Mouse (Mus musculus) MEL (cell line): ENCODE measurements around the gene Mrgprg. TPM values are rescaled to one million over a fixed set of nuclear protein-coding genes. Genes with fewer than 3 reads are reported as not detected.

Experiments
- DNase-seq: peaks from one replicate; pipeline ENCODE4 v3.0.0; 2011; ENCODE audit warnings: low read depth, low spot score
- H3K27ac ChIP-seq: 2 replicates; pipeline ENCODE4 v1.5.1; 2012; ENCODE audit warnings: low read depth, mild to moderate bottlenecking, control low read depth, low read length, moderate library complexity; ENCODE audit not compliant: control insufficient read depth
- H3K27me3 ChIP-seq, 2 experiments: fragments of 150-350 bp in 1 of 2; sonication (generic) in 1 of 2; 2 replicates each; pipeline ENCODE4 v1.6.1; 2012; ENCODE audit warnings: low read length in 2 of 2, mild to moderate bottlenecking in 2 of 2, improper control_type of control experiment in 1 of 2, moderate library complexity in 1 of 2; ENCODE audit not compliant: insufficient read depth in 2 of 2, control insufficient read depth in 1 of 2
- H3K36me3 ChIP-seq, 2 experiments: 2 replicates each; pipeline ENCODE4 v1.6.1; 2012 to 2014; ENCODE audit warnings: low read length in 2 of 2, improper control_type of control experiment in 1 of 2, inconsistent platforms in 1 of 2, mild to moderate bottlenecking in 1 of 2; ENCODE audit not compliant: insufficient read depth in 2 of 2, control insufficient read depth in 1 of 2
- H3K4me1 ChIP-seq, 2 experiments: fragments of 150-350 bp in 1 of 2; sonication (generic) in 1 of 2; 2 replicates each; pipeline ENCODE4 v1.6.1; 2012; ENCODE audit warnings: low read length in 2 of 2, improper control_type of control experiment in 1 of 2, mild to moderate bottlenecking in 1 of 2; ENCODE audit not compliant: insufficient read depth in 2 of 2, control insufficient read depth in 1 of 2
- H3K4me3 ChIP-seq, 2 experiments: fragments of 150-350 bp in 1 of 2; sonication (generic) in 1 of 2; 2 replicates each; pipeline ENCODE4 v1.5.1; 2012; ENCODE audit warnings: low read depth in 2 of 2, low read length in 2 of 2, mild to moderate bottlenecking in 2 of 2, moderate library complexity in 2 of 2, control low read depth in 1 of 2, improper control_type of control experiment in 1 of 2; ENCODE audit not compliant: control insufficient read depth in 1 of 2, insufficient read depth in 1 of 2
- H3K79me2 ChIP-seq: 2 replicates; pipeline ENCODE4 v1.6.1; 2012; ENCODE audit warnings: mild to moderate bottlenecking, low read length, moderate library complexity; ENCODE audit not compliant: control insufficient read depth, poor library complexity, insufficient read depth
- H3K9ac ChIP-seq: 2 replicates; pipeline ENCODE4 v1.6.1; 2012; ENCODE audit warnings: low read depth, mild to moderate bottlenecking, control low read depth, low read length, moderate library complexity; ENCODE audit not compliant: control insufficient read depth, poor library complexity, severe bottlenecking
- H3K9me3 ChIP-seq: fragments of 150-350 bp; sonication (generic); replicated peaks from 2 replicates; pipeline ENCODE4 v1.6.1; 2012; ENCODE audit warnings: mild to moderate bottlenecking, low read length, improper control_type of control experiment, moderate library complexity; ENCODE audit not compliant: insufficient read depth
- BHLHE40 ChIP-seq: IDR thresholded peaks from 2 replicates; pipeline ENCODE4 v1.6.1; 2012; ENCODE audit warnings: low read depth, mild to moderate bottlenecking, inconsistent platforms, low read length, improper control_type of control experiment, borderline replicate concordance
- CHD1 ChIP-seq: IDR thresholded peaks from 2 replicates; pipeline ENCODE4 v1.6.1; 2012; ENCODE audit warnings: low read depth, mild to moderate bottlenecking, inconsistent platforms, low read length, improper control_type of control experiment
- CHD2 ChIP-seq: IDR thresholded peaks from 2 replicates; pipeline ENCODE4 v1.6.1; 2011; ENCODE audit warnings: low read length, improper control_type of control experiment
- CTCF ChIP-seq, 3 experiments: IDR thresholded peaks in 2 of 3; conservative IDR thresholded peaks in 1 of 3; 2 replicates each; pipeline ENCODE4 v1.5.1; 2011 to 2012; ENCODE audit warnings: low read length in 3 of 3, low read depth in 2 of 3, mild to moderate bottlenecking in 2 of 3, improper control_type of control experiment in 1 of 3, inconsistent platforms in 1 of 3, mixed read lengths in 1 of 3, moderate library complexity in 1 of 3; ENCODE audit not compliant: control insufficient read depth in 1 of 3, insufficient read depth in 1 of 3, poor library complexity in 1 of 3, severe bottlenecking in 1 of 3
- E2F4 ChIP-seq: IDR thresholded peaks from 2 replicates; pipeline ENCODE4 v1.6.1; 2011; ENCODE audit warnings: low read depth, low read length, improper control_type of control experiment, borderline replicate concordance
- ELF1 ChIP-seq: IDR thresholded peaks from 2 replicates; pipeline ENCODE4 v1.6.1; 2014; ENCODE audit warnings: low read depth, mild to moderate bottlenecking, inconsistent platforms, low read length, improper control_type of control experiment, moderate library complexity
- EP300 ChIP-seq, 2 experiments: IDR thresholded peaks; 2 replicates each; pipeline ENCODE4 v1.6.1; 2011; ENCODE audit warnings: improper control_type of control experiment in 2 of 2, low read length in 2 of 2, low read depth in 1 of 2, mild to moderate bottlenecking in 1 of 2
- ETS1 ChIP-seq: IDR thresholded peaks from 2 replicates; pipeline ENCODE4 v1.6.1; 2012; ENCODE audit warnings: low read depth, mild to moderate bottlenecking, inconsistent platforms, low read length, improper control_type of control experiment, moderate library complexity
- GABPA ChIP-seq: IDR thresholded peaks from 2 replicates; pipeline ENCODE4 v1.6.1; 2012; ENCODE audit warnings: low read depth, mild to moderate bottlenecking, inconsistent platforms, low read length, improper control_type of control experiment, moderate library complexity
- GATA1 ChIP-seq: IDR thresholded peaks from 2 replicates; pipeline ENCODE4 v1.6.1; 2011; ENCODE audit warnings: low read depth, low read length, improper control_type of control experiment
- HCFC1 ChIP-seq: IDR thresholded peaks from 2 replicates; pipeline ENCODE4 v1.6.1; 2012; ENCODE audit warnings: low read depth, mild to moderate bottlenecking, inconsistent platforms, low read length, improper control_type of control experiment, moderate library complexity
- KAT2A ChIP-seq: conservative IDR thresholded peaks from 2 replicates; pipeline ENCODE4 v1.6.1; 2012; ENCODE audit warnings: low read depth, low read length, improper control_type of control experiment, inconsistent platforms
- MAFK ChIP-seq: IDR thresholded peaks from 2 replicates; pipeline ENCODE4 v1.6.1; 2011; ENCODE audit warnings: low read depth, mild to moderate bottlenecking, low read length, improper control_type of control experiment, borderline replicate concordance
- MEF2A ChIP-seq: IDR thresholded peaks from 2 replicates; pipeline ENCODE4 v1.6.1; 2014; ENCODE audit warnings: low read depth, mild to moderate bottlenecking, inconsistent platforms, low read length, improper control_type of control experiment; ENCODE audit not compliant: poor library complexity, insufficient replicate concordance, severe bottlenecking; ENCODE audit errors: extremely low read depth
- MXI1 ChIP-seq: IDR thresholded peaks from 2 replicates; pipeline ENCODE4 v1.6.1; 2011; ENCODE audit warnings: mild to moderate bottlenecking, low read depth, low read length, improper control_type of control experiment
- MYB ChIP-seq: IDR thresholded peaks from 2 replicates; pipeline ENCODE4 v1.6.1; 2011; ENCODE audit warnings: mild to moderate bottlenecking, low read depth, low read length, improper control_type of control experiment
- NRF1 ChIP-seq: IDR thresholded peaks from 2 replicates; pipeline ENCODE4 v1.6.1; 2014; ENCODE audit warnings: low read depth, mild to moderate bottlenecking, inconsistent platforms, low read length, improper control_type of control experiment, moderate library complexity; ENCODE audit not compliant: poor library complexity, insufficient read depth, severe bottlenecking
- POLR2A ChIP-seq, 2 experiments: IDR thresholded peaks; 2 replicates each; pipeline ENCODE4 v1.6.1; 2011 to 2012; ENCODE audit warnings: low read length in 2 of 2, mild to moderate bottlenecking in 2 of 2, control low read depth in 1 of 2, improper control_type of control experiment in 1 of 2, low read depth in 1 of 2, moderate library complexity in 1 of 2; ENCODE audit not compliant: control insufficient read depth in 1 of 2, insufficient read depth in 1 of 2, poor library complexity in 1 of 2
- POLR2AphosphoS2 ChIP-seq: IDR thresholded peaks from 2 replicates; pipeline ENCODE4 v1.6.1; 2011; ENCODE audit warnings: low read length, improper control_type of control experiment
- POLR2AphosphoS5 ChIP-seq: IDR thresholded peaks from 2 replicates; pipeline ENCODE4 v1.6.1; 2012; ENCODE audit warnings: low read depth, borderline replicate concordance, mild to moderate bottlenecking, inconsistent platforms, low read length, moderate library complexity, mixed read lengths
- RAD21 ChIP-seq: IDR thresholded peaks from 2 replicates; pipeline ENCODE4 v1.6.1; 2011; ENCODE audit warnings: mild to moderate bottlenecking, low read depth, low read length, improper control_type of control experiment
- SIN3A ChIP-seq: IDR thresholded peaks from 2 replicates; pipeline ENCODE4 v1.6.1; 2012; ENCODE audit warnings: low read length, improper control_type of control experiment, inconsistent platforms
- SMC3 ChIP-seq: IDR thresholded peaks from 2 replicates; pipeline ENCODE4 v1.6.1; 2011; ENCODE audit warnings: low read depth, low read length, improper control_type of control experiment
- TAL1 ChIP-seq: IDR thresholded peaks from 2 replicates; pipeline ENCODE4 v1.6.1; 2012; ENCODE audit warnings: mild to moderate bottlenecking, inconsistent platforms, low read length, moderate library complexity, mixed read lengths
- TCF12 ChIP-seq: IDR thresholded peaks from 2 replicates; pipeline ENCODE4 v1.6.1; 2014; ENCODE audit warnings: low read depth, mild to moderate bottlenecking, inconsistent platforms, low read length, improper control_type of control experiment, moderate library complexity
- UBTF ChIP-seq: IDR thresholded peaks from 2 replicates; pipeline ENCODE4 v1.6.1; 2012; ENCODE audit warnings: low read depth, mild to moderate bottlenecking, inconsistent platforms, low read length, improper control_type of control experiment, moderate library complexity, borderline replicate concordance; ENCODE audit not compliant: insufficient read depth
- USF1 ChIP-seq: IDR thresholded peaks from 2 replicates; pipeline ENCODE4 v1.6.1; 2014; ENCODE audit warnings: low read depth, mild to moderate bottlenecking, inconsistent platforms, low read length, improper control_type of control experiment, moderate library complexity
- USF2 ChIP-seq, 2 experiments: IDR thresholded peaks; 2 replicates each; pipeline ENCODE4 v1.6.1; 2011 to 2012; ENCODE audit warnings: improper control_type of control experiment in 2 of 2, low read length in 2 of 2, borderline replicate concordance in 1 of 2, inconsistent platforms in 1 of 2, low read depth in 1 of 2, mild to moderate bottlenecking in 1 of 2; ENCODE audit not compliant: insufficient read depth in 1 of 2
- ZKSCAN1 ChIP-seq: IDR thresholded peaks from 2 replicates; pipeline ENCODE4 v1.6.1; 2012; ENCODE audit warnings: low read depth, mild to moderate bottlenecking, inconsistent platforms, low read length, improper control_type of control experiment, moderate library complexity
- ZNF384 ChIP-seq: IDR thresholded peaks from 2 replicates; pipeline ENCODE4 v1.6.1; 2012; ENCODE audit warnings: low read depth, mild to moderate bottlenecking, inconsistent platforms, low read length, improper control_type of control experiment
- polyA plus RNA-seq, 2 experiments: library from polyadenylated mRNA; stranded (reverse) in 1 of 2; unstranded in 1 of 2; fragments of >175 nt in 1 of 2; fragments of >200 nt in 1 of 2; gene quantifications; 2 replicates each; pipeline versions ENCODE4 v1.2.1 to v1.2.4; 2012; ENCODE audit warnings: low replicate concordance in 2 of 2, low read depth in 1 of 2; ENCODE audit not compliant: insufficient read length in 2 of 2, insufficient read depth in 1 of 2, missing spikeins in 1 of 2
- total RNA-seq: library from RNA; depleted of rRNA; stranded (reverse); fragments of 300-350 nt; gene quantifications from 2 replicates; pipeline ENCODE4 v1.2.3, GENCODE M21; 2012

The Mrgprg gene
- total and polyA plus RNA-seq, 3 experiments = not detected

DNA sequence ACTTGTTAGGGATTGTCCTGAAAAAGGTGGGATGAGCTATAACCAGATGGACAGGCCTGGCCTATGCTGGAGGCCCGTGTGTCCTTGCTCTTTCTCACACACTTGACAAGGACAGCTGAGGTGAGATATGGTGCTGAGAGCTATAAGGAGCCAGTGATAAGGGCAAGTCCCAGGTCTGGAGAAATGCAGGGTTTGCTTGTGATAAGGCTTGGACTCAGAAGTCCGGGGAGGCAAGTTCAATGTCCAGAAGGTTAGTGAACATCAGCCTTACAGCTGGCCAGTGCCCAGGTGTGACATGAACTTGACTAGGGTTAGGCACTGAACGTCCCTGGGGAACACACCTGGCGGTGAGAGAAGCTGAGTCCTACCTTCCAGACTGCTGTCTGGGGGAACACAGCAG lies 14.7 kb downstream of the Mrgprg start:
- H3K79me2 ChIP-seq = no peaks in the 10 kb centered on the region; the same call in 1 of the 2 replicates
- H3K9ac ChIP-seq = no peak overlapping the region
- peaks cover 2 to 11% of the 10 kb centered on the region in 2 experiments; a peak in 3 of 4 replicates for H3K4me1 ChIP-seq
- H3K4me3 ChIP-seq = no peak overlapping the region
- no peak for DNase-seq
- H3K9me3 ChIP-seq = no peaks in the 10 kb centered on the region
- TF ChIP-seq RAD21 = no peak
- TF ChIP-seq BHLHE40 = no peak
- TF ChIP-seq E2F4 = no peak
- TF ChIP-seq POLR2AphosphoS5 = no peak
- TF ChIP-seq MXI1 = no peak
- no peak for TF ChIP-seq EP300 (IDR thresholded peaks at IDR 0.05; ENCODE audit: low read depth in 1 of 2, low read length in 2 of 2)
- TF ChIP-seq MAFK = no peak
- TF ChIP-seq POLR2A (IDR thresholded peaks at IDR 0.05; ENCODE audit: control insufficient read depth in 1 of 2, insufficient read depth in 1 of 2, low read depth in 1 of 2, low read length in 2 of 2, poor library complexity in 1 of 2) = no peak
- TF ChIP-seq SMC3 = no peak
- no peak for TF ChIP-seq USF1
- no peak for TF ChIP-seq GATA1
- TF ChIP-seq KAT2A = no peak
- no peak for TF ChIP-seq POLR2AphosphoS2
- no peak for TF ChIP-seq NRF1
- TF ChIP-seq ZKSCAN1 = no peak
- TF ChIP-seq UBTF = no peak
- TF ChIP-seq, all 39 proteins: peak for 0
- Histone ChIP-seq H3K27ac (no peak overlapping the region), H3K27me3 (no peaks in the 10 kb centered on the region), H3K36me3 (peaks cover 0 to 5% of the 10 kb centered on the region in 2 experiments; a peak in 1 of 4 replicates)

DNA sequence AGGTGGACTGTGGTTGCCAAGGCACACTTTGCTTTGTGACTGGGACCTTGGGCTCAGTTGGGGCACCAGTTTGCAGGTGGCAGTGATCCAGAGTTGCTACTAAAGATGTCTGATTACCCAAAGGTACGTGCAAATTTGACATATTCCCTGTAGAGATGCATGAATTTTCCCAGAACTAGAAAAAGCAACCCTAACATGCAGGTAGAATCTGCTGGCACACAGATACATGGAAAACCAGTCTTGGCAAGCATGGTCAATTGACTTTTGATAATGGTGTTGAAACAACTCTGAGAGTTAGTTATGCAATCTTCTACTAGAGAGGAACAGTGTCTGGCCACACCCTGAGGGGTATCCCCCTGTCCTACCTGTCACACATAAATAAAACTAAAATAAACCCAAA lies 15.4 kb downstream of the Mrgprg start:
- Histone ChIP-seq H3K9ac (no peak overlapping the region), H3K36me3 (peaks cover 0 to 5% of the 10 kb centered on the region in 2 experiments; a peak in 1 of 4 replicates), H3K27me3 (no peaks in the 10 kb centered on the region), H3K27ac (no peak overlapping the region), H3K4me1 (peaks cover 2 to 10% of the 10 kb centered on the region in 2 experiments; a peak in 3 of 4 replicates), H3K9me3 (no peaks in the 10 kb centered on the region), H3K79me2 (no peaks in the 10 kb centered on the region), H3K4me3 (no peak overlapping the region)
- no peak for TF ChIP-seq MYB
- no peak for TF ChIP-seq ZNF384
- TF ChIP-seq POLR2A (IDR thresholded peaks at IDR 0.05; ENCODE audit: control insufficient read depth in 1 of 2, insufficient read depth in 1 of 2, low read depth in 1 of 2, low read length in 2 of 2, poor library complexity in 1 of 2) = no peak
- no peak for TF ChIP-seq SMC3
- TF ChIP-seq ETS1 = no peak
- TF ChIP-seq HCFC1 = no peak
- no peak for TF ChIP-seq USF1
- TF ChIP-seq USF2 (IDR thresholded peaks at IDR 0.05; ENCODE audit: borderline replicate concordance in 1 of 2, insufficient read depth in 1 of 2, low read depth in 1 of 2, low read length in 2 of 2) = no peak
- TF ChIP-seq TCF12 = no peak
- no peak for TF ChIP-seq BHLHE40
- TF ChIP-seq CHD2 = no peak
- TF ChIP-seq MEF2A = no peak
- TF ChIP-seq TAL1 = no peak
- no peak for TF ChIP-seq GABPA
- no peak for TF ChIP-seq E2F4
- TF ChIP-seq ELF1 = no peak
- TF ChIP-seq UBTF = no peak
- no peak for TF ChIP-seq CHD1
- TF ChIP-seq SIN3A = no peak
- no peak for TF ChIP-seq CTCF (IDR thresholded peaks at IDR 0.05 in 2 of 3, conservative IDR thresholded peaks at IDR 0.05 in 1 of 3; ENCODE audit: control insufficient read depth in 1 of 3, insufficient read depth in 1 of 3, low read depth in 2 of 3, low read length in 3 of 3, poor library complexity in 1 of 3, severe bottlenecking in 1 of 3)
- no peak for DNase-seq
